Mouse (Mus musculus): ENCODE results near the gene R3hcc1l.

DNA sequence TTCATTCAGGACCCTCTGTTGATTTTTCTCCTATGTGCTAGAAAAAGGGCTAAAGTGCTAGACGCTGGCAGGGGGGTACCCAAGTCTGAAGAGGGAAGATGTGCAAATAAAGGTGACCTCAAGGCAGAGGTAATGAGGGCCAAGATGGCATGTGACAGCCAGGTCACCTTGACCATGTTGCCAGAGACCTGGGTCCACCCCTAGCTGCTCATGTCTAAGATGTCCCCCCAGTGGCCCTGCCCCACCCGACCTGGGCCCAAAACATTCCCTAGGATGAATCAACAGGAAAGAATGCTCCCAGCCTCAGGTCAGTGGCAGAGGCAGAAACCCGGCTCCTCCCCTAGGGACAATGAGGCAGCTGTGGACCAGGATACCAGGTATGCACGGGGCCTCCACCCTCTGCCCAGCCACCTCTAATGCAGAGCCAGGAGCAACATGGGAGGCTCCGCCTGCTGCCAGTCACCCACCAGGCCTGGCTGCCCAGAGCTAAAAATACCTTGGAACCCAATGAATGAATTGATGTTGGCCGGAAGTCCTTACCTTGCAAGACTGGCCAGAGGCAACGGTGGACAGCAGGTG, 95.2 kb downstream of the R3hcc1l start:
- TF ChIP-seq EP300 (IDR thresholded peaks at IDR 0.05) (no peak), CTCF (IDR thresholded peaks at IDR 0.05) (no peak)
